Mouse (Mus musculus): ENCODE measurements around the gene Rnf212b.

DNA sequence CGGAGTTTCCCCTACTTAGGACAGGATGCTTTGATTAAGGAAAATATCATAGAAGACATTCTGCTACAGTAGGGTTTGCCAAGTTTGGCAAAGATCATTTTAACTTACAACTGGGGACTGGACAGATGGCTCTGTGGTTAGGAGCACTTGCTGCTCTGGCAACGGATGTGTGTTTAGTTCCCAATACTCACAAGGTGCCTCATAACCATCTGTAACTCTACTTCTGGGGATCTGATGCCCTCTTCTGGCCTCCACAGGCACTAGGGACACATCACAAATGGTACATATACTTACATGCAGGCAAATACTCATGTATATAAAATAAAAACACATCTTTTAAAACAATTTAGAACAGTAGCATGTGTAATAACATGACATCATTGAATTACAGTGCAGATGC lies 3.9 kb downstream of the Rnf212b start:
- TF ChIP-seq CTCF (IDR thresholded peaks at IDR 0.05; ENCODE audit: low read depth, low read length) = no peak
- no peak for TF ChIP-seq POLR2A (IDR thresholded peaks at IDR 0.05; ENCODE audit: borderline replicate concordance, low read depth, low read length)

Data from bone marrow macrophage, adult 2 months (primary cell).